Mouse (Mus musculus) lung, postnatal 36 days (tissue): ENCODE results near the gene Tspan12.
A peak's percentile ranks its signal among the peaks of the same experiment; 100 is the strongest.
"Not testable (repeated sequence)": the region's sequence is repeated elsewhere in the genome, so short reads cannot be mapped to it uniquely, and the experiment has no call there.

ENCODE experiments used
- DNase-seq: peaks from one replicate; pipeline ENCODE4 v3.0.0; 2022; ENCODE audit warnings: mixed read lengths

The Tspan12 gene

DNA sequence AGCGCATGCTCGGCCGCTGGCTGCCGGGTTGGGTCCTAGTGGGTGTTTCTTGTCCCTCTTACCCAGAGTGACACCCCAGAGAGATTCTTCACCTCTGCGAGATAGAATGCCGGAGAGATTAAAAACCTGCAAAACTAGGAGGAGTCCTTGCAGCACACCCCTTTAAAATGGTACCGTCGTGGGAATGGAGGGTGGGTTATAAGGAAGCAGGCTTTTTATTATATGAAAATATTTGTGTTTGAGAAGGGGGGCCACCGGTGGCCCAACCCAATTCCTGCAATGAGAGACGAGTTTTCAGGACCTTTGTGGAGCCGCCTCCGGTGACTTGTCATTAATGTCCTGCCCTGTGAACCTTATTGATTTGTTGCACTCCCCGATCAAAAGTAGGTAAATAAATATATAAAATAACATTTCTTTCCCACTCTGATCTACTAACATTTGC lies at the start of gene Tspan12:
Tspan12 (minus strand) TSS at position 172 of the 442 bp plus-strand sequence.
- no peak for DNase-seq

- DNase-seq = peak; percentile 76
Measured at GRCm38 (mm10) chr6:21894451-21894850, 42.1 kb upstream of the Tspan12 start.

DNA sequence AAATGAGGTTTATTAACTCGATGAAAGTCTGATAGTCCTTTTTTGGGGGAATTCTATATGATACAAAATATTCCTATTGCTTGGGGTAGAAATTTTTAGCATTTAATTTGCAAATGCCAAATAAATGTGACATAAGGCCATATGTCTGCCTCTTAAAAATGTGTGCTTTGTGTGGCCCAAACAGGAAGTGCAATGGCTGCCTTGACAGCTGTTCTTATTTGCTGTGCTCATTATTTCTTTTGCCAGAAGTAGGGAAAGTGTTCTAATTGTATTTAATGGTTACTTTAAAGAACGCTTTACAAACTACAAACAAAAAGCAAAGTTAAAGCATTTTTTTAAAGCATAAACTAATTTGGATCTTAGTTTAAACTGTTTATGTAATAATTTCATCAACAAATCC lies 36.8 kb upstream of the Tspan12 start:
- no peak for DNase-seq

- not testable (repeated sequence) for DNase-seq
Measured at GRCm38 (mm10) chr6:21887971-21888370, 35.7 kb upstream of the Tspan12 start.

DNA sequence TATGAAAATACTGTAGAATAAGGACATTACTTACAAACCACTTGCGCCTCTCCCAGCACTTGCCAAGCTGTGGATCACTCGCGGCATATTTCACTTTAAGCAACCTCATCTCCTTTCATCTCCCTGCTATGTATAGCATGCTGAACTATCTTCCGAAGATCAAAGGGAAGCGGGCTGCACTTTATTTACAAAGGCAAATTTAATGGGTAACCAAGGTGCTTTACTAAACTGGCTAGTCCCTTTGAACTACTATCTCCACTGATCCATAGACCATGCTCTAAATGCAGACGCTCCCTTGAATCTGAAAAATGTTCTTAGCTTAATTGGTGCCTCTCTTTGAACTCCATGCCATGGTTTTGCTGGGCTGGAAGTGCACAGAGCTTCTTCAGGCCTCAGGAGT lies 27.2 kb upstream of the Tspan12 start:
- DNase-seq = no peak

- DNase-seq = no peak
Measured at GRCm38 (mm10) chr6:21867310-21867709, 15.0 kb upstream of the Tspan12 start.

DNA sequence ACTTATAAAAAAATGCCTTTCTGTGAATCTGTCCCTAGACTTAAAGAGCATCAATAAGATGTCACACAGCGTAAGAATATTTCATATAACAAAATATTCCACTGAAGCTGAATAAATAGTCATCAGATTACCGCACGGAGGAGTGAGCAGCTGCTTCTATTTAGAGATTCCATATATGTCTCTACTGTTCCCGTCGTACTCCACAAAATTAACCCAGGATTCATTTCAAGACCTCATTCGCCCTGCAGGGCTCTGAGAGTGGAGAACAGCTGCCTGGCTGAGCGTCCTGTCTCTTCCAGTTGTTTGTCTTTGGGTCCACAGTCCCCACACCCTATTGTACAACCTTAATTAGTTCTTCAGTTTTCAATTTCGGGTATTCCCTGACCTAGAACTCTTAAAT lies 11.9 kb upstream of the Tspan12 start:
- no peak for DNase-seq

GRCm38 (mm10) chr6:21863561-21863960 lies 11.2 kb upstream of the Tspan12 start:
- no peak for DNase-seq

DNA sequence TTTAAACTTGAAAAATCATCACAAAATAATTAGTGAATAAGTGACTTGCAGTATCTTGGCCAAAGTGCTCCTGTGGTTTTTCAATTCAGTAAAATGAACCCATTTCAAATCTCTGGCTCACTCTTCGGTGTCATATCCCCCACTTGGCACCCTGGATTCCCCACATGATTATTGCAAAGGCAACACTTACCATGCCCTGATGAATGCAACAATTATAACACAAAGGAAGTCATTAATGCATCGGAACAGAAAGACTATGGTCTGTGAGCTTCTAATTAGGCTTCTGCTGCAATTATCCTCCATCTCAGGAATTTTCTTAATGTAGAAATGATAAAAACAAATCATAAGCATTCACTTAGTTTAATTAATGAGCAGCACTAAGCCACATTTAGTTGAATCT lies 9.0 kb upstream of the Tspan12 start:
- no peak for DNase-seq

DNA sequence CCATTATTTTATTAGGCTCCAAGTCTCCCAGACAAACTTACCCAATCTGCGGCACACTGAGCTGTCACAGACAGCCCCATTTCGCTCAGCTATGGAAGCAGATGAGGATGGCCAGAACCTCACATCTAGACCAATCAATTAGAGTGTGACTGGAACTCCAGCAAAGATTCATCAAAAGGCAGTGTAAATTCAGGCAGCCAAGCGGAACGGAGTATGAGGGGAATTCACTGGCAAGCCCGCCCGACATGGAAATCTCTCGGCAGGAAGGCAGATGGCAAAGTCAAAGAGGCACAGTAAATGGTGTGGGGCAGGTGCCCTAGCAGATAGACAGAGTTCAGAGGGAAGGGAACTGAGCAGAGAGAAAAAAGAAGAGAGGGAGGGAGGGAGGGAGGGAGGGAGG lies 5.5 kb upstream of the Tspan12 start:
- no peak for DNase-seq

GRCm38 (mm10) chr6:21855921-21856320 lies 3.6 kb upstream of the Tspan12 start:
- no peak for DNase-seq

DNA sequence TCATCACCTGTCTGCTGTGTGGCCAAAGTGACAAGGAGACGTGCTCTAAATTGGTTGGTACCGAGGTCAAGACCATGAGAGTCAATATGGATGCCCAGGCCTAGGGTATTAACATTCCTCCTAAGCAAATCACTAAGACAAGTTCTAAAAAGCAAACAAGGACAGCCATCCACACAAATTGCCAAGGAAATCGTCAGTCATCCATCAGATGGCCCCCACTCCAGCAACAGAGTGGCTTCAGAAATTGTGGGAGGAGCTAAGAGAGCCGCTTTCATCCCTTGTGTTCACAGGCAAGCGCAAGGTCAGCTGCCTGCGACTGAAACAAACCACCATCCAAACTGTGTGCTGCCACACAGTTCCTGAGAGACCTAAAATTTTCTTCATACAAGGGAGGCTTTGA lies 1.0 kb upstream of the Tspan12 start:
- DNase-seq = no peak

DNA sequence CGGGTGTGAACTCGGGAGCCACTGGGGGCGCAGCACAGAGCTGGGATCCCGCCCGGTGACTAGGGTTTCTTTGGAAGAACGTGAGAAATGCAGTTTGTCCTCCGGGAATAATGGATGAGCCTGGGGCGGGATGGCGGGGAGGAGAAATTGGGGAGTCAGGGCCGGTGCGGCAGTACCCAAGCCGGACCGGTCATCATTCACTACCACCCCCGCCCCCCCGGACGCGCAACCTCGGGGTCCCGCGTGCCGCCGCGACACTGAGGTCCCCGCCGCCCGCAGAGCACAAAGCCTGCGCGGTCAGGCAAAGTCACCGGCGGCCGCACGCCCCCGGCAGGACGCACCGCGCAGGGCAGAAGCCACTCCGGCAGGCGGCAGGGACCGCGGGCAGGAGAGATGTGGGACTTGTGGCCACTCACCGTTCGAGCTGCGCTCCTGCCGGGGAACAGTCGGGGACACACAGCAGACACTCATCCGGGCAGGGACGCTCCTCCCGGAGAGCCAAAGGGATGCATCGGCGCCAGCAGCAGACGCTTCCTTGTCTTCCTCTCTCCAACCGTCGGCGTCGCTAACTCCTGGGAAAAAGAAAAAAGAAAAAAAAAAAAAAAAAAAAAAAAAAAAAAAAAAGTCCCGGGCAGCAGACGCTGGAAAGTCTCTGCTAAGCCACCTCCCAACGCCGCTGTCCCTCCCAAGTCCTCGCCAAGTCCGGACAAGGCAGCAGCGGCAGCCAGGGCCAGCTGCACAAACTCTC lies 545 bp downstream of the Tspan12 start:
- DNase-seq = peak; percentile 88

DNA sequence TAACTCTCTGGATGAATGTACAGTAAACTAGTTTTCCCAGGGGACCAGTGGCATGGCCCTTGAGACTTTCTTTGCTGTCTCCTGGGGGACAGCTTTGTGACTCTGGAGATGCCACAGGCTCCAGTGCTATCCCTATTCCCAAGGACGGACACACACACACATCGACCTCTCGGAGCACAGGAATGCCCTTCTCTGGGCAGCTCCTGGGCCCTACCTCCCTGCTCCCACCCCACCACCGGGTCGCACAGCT lies 1.0 kb downstream of the Tspan12 start:
- no peak for DNase-seq

DNA sequence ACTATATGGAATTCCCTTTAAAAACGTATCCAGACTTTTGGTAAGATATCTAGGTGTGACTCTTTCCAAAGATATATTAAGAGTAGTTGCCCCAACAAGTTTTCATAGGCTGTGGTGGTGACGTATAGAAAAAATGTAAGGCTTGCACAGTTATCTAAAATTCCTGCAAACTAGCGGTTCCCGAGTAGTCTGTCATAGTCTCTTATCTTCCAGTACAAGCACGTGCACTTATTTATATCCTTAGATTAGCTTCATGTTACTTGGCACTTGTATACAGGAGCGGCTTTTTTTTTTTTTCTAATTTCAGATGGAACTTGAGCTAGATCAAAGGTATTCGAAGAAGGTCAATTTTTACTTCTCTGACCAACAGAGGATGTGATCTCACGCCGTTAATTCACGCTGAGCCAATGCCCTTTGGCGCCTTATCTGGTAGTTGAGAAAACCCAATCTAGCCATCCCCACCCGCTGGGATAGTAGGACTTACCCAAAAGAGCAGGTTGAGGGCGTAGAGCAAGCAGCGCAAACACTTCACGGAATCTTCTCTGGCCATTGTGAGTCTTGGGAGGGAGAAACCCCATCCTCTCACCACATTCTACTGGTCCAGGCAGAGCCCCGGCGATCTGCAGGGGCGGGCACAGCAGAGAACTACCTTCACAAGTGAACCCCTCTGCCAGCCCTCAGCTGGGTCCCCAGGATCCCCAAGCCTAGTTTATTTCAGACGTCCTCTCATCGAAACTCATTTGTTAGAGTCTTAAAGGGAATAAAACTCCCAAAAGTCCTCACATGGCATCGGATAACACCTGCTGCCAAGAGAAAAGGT lies 1.6 kb downstream of the Tspan12 start:
- DNase-seq = peak; percentile 44

DNA sequence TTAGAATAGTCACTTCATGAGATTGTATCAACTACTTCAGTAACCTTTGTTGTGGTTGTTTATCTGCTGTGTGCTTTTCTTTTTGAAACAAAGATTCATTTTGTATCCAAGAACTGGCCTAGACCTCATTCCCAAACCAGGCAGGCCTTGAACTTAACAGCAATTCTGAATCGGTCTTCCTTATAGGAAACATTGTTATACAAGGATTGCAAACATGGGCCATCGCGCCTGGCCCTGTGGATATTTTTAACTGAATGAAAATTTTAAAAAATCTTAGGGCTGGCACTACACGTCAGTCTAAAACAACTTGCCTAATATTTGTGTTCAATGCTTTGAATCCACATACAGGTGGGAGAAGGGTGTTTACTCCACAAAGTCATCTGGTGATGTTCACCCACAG lies 3.5 kb downstream of the Tspan12 start:
- DNase-seq = no peak

- peak; percentile 40 for DNase-seq
Measured at GRCm38 (mm10) chr6:21839976-21840775, 12.1 kb downstream of the Tspan12 start.

- no peak for DNase-seq
Measured at GRCm38 (mm10) chr6:21839244-21839814, 13.0 kb downstream of the Tspan12 start.

DNA sequence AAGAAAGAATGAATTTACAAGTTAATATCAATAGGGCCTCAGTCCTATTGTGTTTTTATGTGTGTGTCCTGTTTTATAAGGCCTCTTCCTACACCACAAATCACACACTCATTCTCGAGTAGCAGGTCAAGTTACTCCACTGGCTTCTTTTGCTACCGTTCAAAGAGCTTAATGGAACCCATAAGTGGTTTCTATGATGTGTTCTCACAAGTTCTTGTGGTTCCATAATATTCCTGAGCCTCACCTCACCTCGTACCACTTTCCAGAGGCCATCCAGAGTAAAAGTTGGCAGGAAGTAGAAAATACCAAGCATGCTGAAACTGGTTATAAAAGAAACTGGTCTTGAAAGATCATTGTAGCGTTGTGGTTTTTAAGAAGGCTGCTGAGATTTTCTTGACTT lies 18.8 kb downstream of the Tspan12 start:
- DNase-seq = peak; percentile 56

GRCm38 (mm10) chr6:21831871-21832270 lies 20.4 kb downstream of the Tspan12 start:
- no peak for DNase-seq

GRCm38 (mm10) chr6:21830931-21831330 lies 21.4 kb downstream of the Tspan12 start:
- DNase-seq = no peak

- no peak for DNase-seq
Measured at GRCm38 (mm10) chr6:21829930-21830329, 22.4 kb downstream of the Tspan12 start.

- DNase-seq = no peak
Measured at GRCm38 (mm10) chr6:21828437-21828836, 23.9 kb downstream of the Tspan12 start.
